Mouse (Mus musculus) brain, embryonic 14.5 days (tissue): ENCODE measurements around the gene Lbp.

ENCODE experiments used
- CTCF ChIP-seq: fragments of 200-500 bp; IDR thresholded peaks from 2 replicates; pipeline ENCODE4 v1.5.1; 2012; ENCODE audit warnings: inconsistent platforms, mild to moderate bottlenecking, moderate library complexity, borderline replicate concordance; ENCODE audit not compliant: insufficient read depth, insufficient read length; ENCODE audit errors: extremely low read depth
- POLR2A ChIP-seq: fragments of 200-500 bp; IDR thresholded peaks from 2 replicates; pipeline ENCODE4 v1.6.1; 2012; ENCODE audit warnings: mild to moderate bottlenecking, inconsistent platforms, borderline replicate concordance; ENCODE audit not compliant: poor library complexity, insufficient read depth, insufficient read length, severe bottlenecking; ENCODE audit errors: extremely low read depth

- no peak for TF ChIP-seq POLR2A
- TF ChIP-seq CTCF, result no peak
These were observed 24.6 kb upstream of the Lbp start for GRCm38 (mm10) chr2:158281497-158282205.
